26 mouse cellular contexts compared by ENCODE assay signal in genomic region chr6:119401545-119402304, GRCm38 (mm10). TPM values are rescaled to one million over a fixed set of nuclear protein-coding genes. Genes with fewer than 3 reads are reported as not detected.
A peak's percentile ranks its signal among the peaks of the same experiment; 100 is the strongest.
DNase-seq lines count a peak whose midpoint lies in the region; ATAC-seq and TF ChIP-seq lines count a peak whose summit lies in the region.
"Had no signal": no experiment of that assay in that cellular context is flagged by ENCODE, and none has a peak within 500 bp of the region (broad histone marks: within the 10 kb centered on the region; RNA-seq: fewer than 3 reads in every experiment).

No protein-coding gene starts in this region.

- DNase-seq in B cell, adult 2 months: peak; percentile 28 to 32
- peak; percentile 34 for DNase-seq in CD4-positive, CD25-positive, alpha-beta regulatory T cell, adult 2 months (ENCODE audit: low read depth, low spot score)
- peak; percentile 54 for DNase-seq in adipocyte (ENCODE audit: low spot score)
- DNase-seq in thymus, postnatal 4 days: no peak
- DNase-seq in spleen, postnatal 4 days (ENCODE audit: low spot score in 2 of 2): no peak
- DNase-seq in layer of hippocampus, adult 2 months (ENCODE audit: low spot score in 2 of 2): no peak
- DNase-seq: adrenal gland, postnatal 36 days; cerebellum, adult 11 months; cerebellum, postnatal 14 days; embryo, embryonic 11 days; kidney, postnatal 25 days; lung, adult 18-20 months; lung, postnatal 10 days; midbrain, embryonic 14.5 days; right cerebral cortex, postnatal 14 days; thymus, postnatal 14 days had no signal

- ATAC-seq in megakaryocyte progenitor cell, adult 5-6 weeks (replicated peaks; ENCODE audit: poor library complexity): 0 out of 2 replicates have a peak, but pooled peaks have one; percentile 23
- ATAC-seq: hindbrain, embryonic 16.5 days; intestine, postnatal 0 days had no signal

- no peak for TF ChIP-seq CTCF in layer of hippocampus, adult 2 months (conservative IDR thresholded peaks at IDR 0.05)

- no peak overlapping the region for H3K27ac ChIP-seq in layer of hippocampus, adult 2 months
- H3K27ac ChIP-seq: embryonic facial prominence, embryonic 13.5 days; forebrain, embryonic 12.5 days; heart, embryonic 10.5 days; hindbrain, embryonic 10.5 days; left cerebral cortex, adult 2 months; limb, embryonic 15.5 days had no signal

- no peak overlapping the region for H3K4me3 ChIP-seq in layer of hippocampus, adult 2 months
- H3K4me3 ChIP-seq: embryonic facial prominence, embryonic 13.5 days; erythroblast, embryonic 14.5 days; forebrain, embryonic 12.5 days; heart, embryonic 10.5 days; hindbrain, embryonic 10.5 days; left cerebral cortex, adult 2 months; limb, embryonic 15.5 days had no signal

RNA-seq across cellular contexts. Expression of gene Adipor2, which starts 15.8 kb away (rescaled TPM):
- total RNA-seq in megakaryocyte progenitor cell, adult 5-6 weeks (2015): 57.1 and 64.4 TPM in 2 replicates
- 71.4 and 85.8 TPM in 2 replicates for total RNA-seq in megakaryocyte progenitor cell, adult 5-6 weeks (2017)
- 10 to 100 TPM; 37.1 to 40.5 TPM for total RNA-seq in layer of hippocampus, adult 2 months (2021)

Comparison
In these comparisons a context has a peak if more than half of its experiments do, and no peak if none do; other contexts are left out.
1. DNase-seq: peak in B cell, adult 2 months (2 of 2), CD4-positive, CD25-positive, alpha-beta regulatory T cell, adult 2 months (single experiment) and adipocyte (single experiment); none in thymus, postnatal 4 days (single experiment), spleen, postnatal 4 days (0 of 2) and layer of hippocampus, adult 2 months (0 of 2).